Mouse (Mus musculus) bone marrow macrophage, adult 2 months (primary cell): ENCODE measurements around the gene Obsl1. TPM values are rescaled to one million over a fixed set of nuclear protein-coding genes. Genes with fewer than 3 reads are reported as not detected.

Experiments used
- H3K27ac ChIP-seq: 2 replicates; pipeline ENCODE4 v1.5.1; 2012; ENCODE audit warnings: low read depth, low read length; ENCODE audit not compliant: insufficient read depth
- H3K4me1 ChIP-seq: 2 replicates; pipeline ENCODE4 v1.6.1; 2012; ENCODE audit warnings: low read length; ENCODE audit not compliant: control insufficient read depth, insufficient read depth
- H3K4me3 ChIP-seq: 2 replicates; pipeline ENCODE4 v1.5.1; 2012; ENCODE audit warnings: mild to moderate bottlenecking, low read length, moderate library complexity; ENCODE audit not compliant: insufficient read depth
- CTCF ChIP-seq: IDR thresholded peaks from 2 replicates; pipeline ENCODE4 v1.5.1; 2012; ENCODE audit warnings: low read depth, mild to moderate bottlenecking, low read length, moderate library complexity
- POLR2A ChIP-seq: IDR thresholded peaks from 2 replicates; pipeline ENCODE4 v1.6.1; 2012; ENCODE audit warnings: mild to moderate bottlenecking, low read depth, low read length, borderline replicate concordance
- polyA plus RNA-seq: library from polyadenylated mRNA; stranded (reverse); fragments of >200 nt; gene quantifications from 2 replicates; pipeline ENCODE4 v1.2.4, GENCODE M21; 2012; ENCODE audit not compliant: missing spikeins, insufficient read depth, insufficient read length

Obsl1 gene
- polyA plus RNA-seq, 1 experiment = not detected

DNA sequence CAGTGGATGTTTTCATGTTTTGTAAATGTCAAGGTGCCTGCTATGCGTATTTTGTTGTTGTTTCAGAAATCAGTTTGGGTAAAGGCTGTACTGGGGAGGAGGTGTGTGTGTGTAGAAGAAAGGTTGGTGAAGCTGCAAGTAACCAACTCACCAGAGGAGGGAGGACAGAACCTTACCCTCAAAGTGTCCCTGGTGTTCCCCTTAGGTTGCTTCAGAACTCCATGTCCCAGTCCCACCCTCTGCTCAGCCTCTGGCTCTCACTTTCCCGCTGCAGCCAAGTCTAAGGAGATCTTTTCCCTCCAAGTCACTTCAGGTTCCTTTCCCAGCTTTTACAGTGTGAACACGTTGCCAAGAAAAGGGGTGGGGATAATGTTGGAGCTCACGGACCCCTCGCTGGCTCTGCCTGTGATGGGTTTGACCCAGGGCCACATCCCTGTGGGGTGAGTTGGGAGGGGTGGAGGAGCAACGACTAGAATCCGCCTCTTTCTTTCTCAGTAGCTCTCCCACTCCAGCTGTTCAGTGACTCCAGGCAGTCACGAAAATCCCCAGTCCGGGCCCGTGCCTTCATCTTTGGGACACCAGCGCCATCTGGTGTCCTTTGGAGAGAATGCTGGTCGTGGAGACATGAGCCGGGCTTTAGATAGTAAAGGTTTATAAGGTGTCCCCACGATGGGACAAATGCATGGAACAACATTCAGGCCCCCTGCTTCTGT lies 38.9 kb downstream of the Obsl1 start:
- H3K27ac ChIP-seq = no peak overlapping the region
- no peaks in the 10 kb centered on the region for H3K4me1 ChIP-seq
- TF ChIP-seq CTCF (peak; percentile 91), POLR2A (no peak)
- H3K4me3 ChIP-seq = no peak overlapping the region

DNA sequence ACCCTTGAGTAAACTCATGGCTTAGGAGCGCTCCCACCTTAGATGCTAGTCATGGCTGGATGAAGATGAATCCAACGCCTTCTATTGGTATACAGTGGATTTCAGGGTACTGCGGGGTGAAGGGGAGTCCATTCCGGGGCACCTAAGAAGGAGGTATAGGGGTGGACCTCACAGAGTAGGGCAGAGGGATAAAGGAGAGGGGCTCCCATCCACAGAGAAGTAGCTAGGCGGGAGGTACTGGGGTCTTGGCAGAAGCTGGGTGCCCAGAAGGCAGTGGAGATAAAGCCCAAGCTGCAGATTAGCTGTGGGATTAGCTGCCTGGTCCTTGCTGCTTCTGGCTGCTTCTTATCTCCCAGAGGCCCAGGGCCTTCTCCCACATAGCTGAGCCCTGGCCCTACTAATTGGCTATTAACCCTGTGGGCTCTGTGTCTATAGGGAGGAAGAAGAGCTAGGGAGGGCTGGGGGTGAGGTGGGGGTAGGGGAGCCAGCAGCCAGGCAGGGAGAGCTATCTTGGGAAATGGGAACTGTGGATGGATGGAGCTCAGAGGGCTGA lies 42.5 kb downstream of the Obsl1 start:
- no peak overlapping the region for H3K4me3 ChIP-seq
- TF ChIP-seq CTCF = no peak
- TF ChIP-seq POLR2A = no peak
- H3K27ac ChIP-seq = no peak overlapping the region
- H3K4me1 ChIP-seq = no peaks in the 10 kb centered on the region

- Histone ChIP-seq H3K4me1 (no peaks in the 10 kb centered on the region), H3K27ac (no peak overlapping the region), H3K4me3 (no peak overlapping the region)
- no peak for TF ChIP-seq POLR2A
Observed at GRCm38 (mm10) chr1:75462636-75463035, 43.6 kb downstream of the Obsl1 start.

- Histone ChIP-seq H3K27ac (no peak overlapping the region), H3K4me1 (no peaks in the 10 kb centered on the region), H3K4me3 (no peak overlapping the region)
- no peak for TF ChIP-seq CTCF
- no peak for TF ChIP-seq POLR2A
Observed at GRCm38 (mm10) chr1:75460297-75460696, 46.0 kb downstream of the Obsl1 start.

- Histone ChIP-seq H3K4me1 (no peaks in the 10 kb centered on the region), H3K27ac (no peak overlapping the region), H3K4me3 (no peak overlapping the region)
- TF ChIP-seq CTCF (no peak), POLR2A (no peak)
Observed at GRCm38 (mm10) chr1:75458789-75459684, 47.2 kb downstream of the Obsl1 start.

DNA sequence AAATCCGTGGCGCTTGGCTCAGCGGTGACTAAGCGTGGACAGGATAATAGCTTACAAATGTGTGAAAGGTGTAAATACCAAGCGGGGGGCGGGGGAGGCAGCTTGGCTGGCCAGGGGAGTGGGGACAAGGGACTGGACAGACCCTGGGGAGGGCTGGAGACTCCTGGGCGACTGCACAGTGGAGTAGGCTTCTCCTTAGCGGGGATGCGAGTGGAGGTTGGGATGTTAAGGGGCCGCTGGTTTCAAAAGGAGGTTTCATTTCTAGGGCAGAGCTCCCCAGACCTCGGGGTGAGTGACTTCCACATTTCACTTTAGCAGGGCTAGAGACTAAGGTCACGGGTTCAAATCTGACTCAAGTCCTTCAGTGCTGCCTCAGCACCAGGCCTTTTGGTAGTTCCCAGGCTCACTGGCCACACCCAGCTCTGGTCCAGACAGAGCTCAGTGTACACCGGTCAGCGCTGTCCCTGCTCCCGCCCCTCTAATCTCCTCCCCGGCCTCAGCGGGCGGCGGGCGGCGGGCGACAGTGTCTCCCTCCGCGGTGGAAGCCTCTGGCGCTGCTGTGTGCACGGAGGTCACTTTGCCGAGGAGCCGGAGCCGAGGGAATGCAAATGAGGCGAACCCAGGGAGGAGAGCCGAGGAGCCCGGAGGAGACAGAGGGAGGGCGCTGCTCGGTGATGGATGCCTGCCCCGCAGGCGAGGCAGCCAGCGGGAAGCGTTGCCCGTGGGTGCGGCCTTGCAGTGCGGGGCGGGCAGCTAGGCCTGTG lies 48.0 kb downstream of the Obsl1 start:
- Histone ChIP-seq H3K27ac (no peak overlapping the region), H3K4me3 (0 out of 2 replicates have a peak overlapping the region, but pooled peaks have one; percentile 10), H3K4me1 (no peaks in the 10 kb centered on the region)
- no peak for TF ChIP-seq CTCF

- no peak overlapping the region for H3K27ac ChIP-seq
- H3K4me3 ChIP-seq = no peak overlapping the region
- TF ChIP-seq CTCF (no peak), POLR2A (no peak)
- no peaks in the 10 kb centered on the region for H3K4me1 ChIP-seq
Observed at GRCm38 (mm10) chr1:75457710-75458024, 48.6 kb downstream of the Obsl1 start.

DNA sequence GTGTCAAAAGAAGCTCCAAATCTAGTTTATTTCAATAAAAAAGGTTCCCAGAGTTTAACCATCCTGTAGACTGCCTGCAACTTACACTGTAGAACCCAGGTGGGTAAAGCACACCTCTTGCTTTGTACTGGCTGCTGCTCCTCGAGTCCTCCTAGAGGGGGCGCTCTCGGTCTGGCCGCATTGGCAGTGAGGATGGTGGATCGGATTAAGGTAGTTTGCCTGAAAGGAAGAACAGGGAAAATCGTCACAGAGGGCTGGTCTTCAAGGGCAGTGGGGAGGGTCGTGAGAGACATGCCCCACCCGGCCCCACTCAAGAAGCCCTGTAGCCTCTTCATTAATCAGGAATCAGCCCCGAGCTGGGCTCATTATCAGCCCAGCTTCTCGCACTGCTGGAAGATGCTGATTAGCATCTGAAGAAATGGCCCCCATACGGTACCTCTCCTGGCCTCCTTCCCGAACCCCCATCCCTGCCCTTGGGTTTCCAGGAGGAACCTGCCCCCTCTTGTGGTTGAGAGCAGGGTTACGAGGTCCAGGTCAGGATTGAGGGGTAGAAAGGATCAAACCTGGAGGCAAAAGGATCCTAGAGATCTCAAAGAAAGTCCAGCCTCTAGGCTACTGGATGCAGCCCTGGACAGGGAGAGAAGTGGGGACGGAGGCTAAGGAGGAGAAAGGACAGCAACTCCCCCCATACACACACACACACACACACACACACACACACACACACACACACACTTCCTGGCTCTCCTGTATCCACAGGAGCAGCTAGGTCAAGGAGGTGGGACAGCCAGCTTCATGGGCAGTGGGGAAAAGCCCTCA lies 49.3 kb downstream of the Obsl1 start:
- TF ChIP-seq POLR2A (no peak), CTCF (peak; percentile 32)
- Histone ChIP-seq H3K27ac (no peak overlapping the region), H3K4me1 (no peaks in the 10 kb centered on the region), H3K4me3 (no peak overlapping the region)

DNA sequence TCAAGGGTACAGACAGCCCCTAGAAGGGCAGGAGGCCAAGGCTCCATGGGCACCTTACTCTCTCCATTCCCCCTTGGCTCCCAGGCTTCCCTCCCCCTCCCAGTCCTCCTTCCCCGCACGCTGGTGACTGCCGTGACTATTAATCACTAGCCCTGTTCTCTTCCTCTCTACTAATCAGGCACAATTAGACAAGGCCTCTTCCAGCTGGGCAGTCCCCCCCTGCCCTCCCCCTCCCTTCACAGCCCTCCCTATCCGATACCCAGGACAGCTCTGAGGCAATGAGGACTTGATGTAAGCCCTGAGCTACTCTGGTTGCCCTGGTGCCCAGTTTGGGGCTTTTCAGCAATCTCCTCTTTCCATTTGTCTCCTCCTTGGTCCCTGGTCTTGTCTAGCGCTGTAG lies 50.3 kb downstream of the Obsl1 start:
- Histone ChIP-seq H3K4me3 (no peak overlapping the region), H3K4me1 (no peaks in the 10 kb centered on the region), H3K27ac (no peak overlapping the region)
- TF ChIP-seq POLR2A = no peak
- no peak for TF ChIP-seq CTCF
